ENCODE assay signal across 8 mouse cellular contexts in genomic region chr17:43581012-43581467, GRCm38 (mm10). TPM values are rescaled to one million over a fixed set of nuclear protein-coding genes. Genes with fewer than 3 reads are reported as not detected.
A peak's percentile ranks its signal among the peaks of the same experiment; 100 is the strongest.
DNase-seq lines count a peak whose midpoint lies in the region; ATAC-seq and TF ChIP-seq lines count a peak whose summit lies in the region.

No protein-coding gene starts in this region.

- H3K27me3 ChIP-seq in lung, embryonic 14.5 days (ENCODE audit: insufficient read depth, low read length), result no peaks in the 10 kb centered on the region
- no peaks in the 10 kb centered on the region for H3K27me3 ChIP-seq in intestine, embryonic 14.5 days (replicated peaks; ENCODE audit: control insufficient read depth, insufficient read depth, low read length)
- H3K27me3 ChIP-seq in liver, embryonic 13.5 days, result no peaks in the 10 kb centered on the region

- H3K4me1 ChIP-seq in lung, embryonic 14.5 days (ENCODE audit: insufficient read depth), result 0 out of 2 replicates have a peak, but pooled peaks cover 10% of the 10 kb centered on the region
- peaks cover 9% of the 10 kb centered on the region; the same call in 1 of the 2 replicates for H3K4me1 ChIP-seq in intestine, embryonic 14.5 days (replicated peaks; ENCODE audit: control insufficient read depth, insufficient read depth, low read length)
- H3K4me1 ChIP-seq in liver, embryonic 13.5 days (replicated peaks), result 0 out of 2 replicates have a peak, but pooled peaks cover 3% of the 10 kb centered on the region

- H3K36me3 ChIP-seq in lung, embryonic 14.5 days (ENCODE audit: insufficient read depth), result no peaks in the 10 kb centered on the region
- H3K36me3 ChIP-seq in intestine, embryonic 14.5 days (ENCODE audit: control insufficient read depth, insufficient read depth, low read length), result no peaks in the 10 kb centered on the region
- H3K36me3 ChIP-seq in liver, embryonic 13.5 days, result no peaks in the 10 kb centered on the region

- 19% methylated on average over 8 of the region's 8 CpGs for WGBS in lung, embryonic 14.5 days
- WGBS in intestine, embryonic 14.5 days, result 17% methylated on average over 8 of the region's 8 CpGs
- 36% methylated on average over 8 of the region's 8 CpGs for WGBS in liver, embryonic 13.5 days (ENCODE audit: insufficient replicate concordance)

- peak overlapping the region; percentile 35; the same call in 1 of the 2 replicates for H3K4me2 ChIP-seq in lung, embryonic 14.5 days
- H3K4me2 ChIP-seq in intestine, embryonic 14.5 days (ENCODE audit: low read length), result peak overlapping the region; percentile 28
- no peak overlapping the region for H3K4me2 ChIP-seq in liver, embryonic 13.5 days

- peak overlapping the region; percentile 67; the same call in 1 of the 2 replicates for H3K27ac ChIP-seq in lung, embryonic 14.5 days (ENCODE audit: low read depth)
- H3K27ac ChIP-seq in intestine, embryonic 14.5 days (ENCODE audit: low read depth), result peak overlapping the region; percentile 19; the same call in 1 of the 2 replicates
- no peak overlapping the region for H3K27ac ChIP-seq in liver, embryonic 13.5 days

- no peak for TF ChIP-seq CTCF in lung, embryonic 14.5 days (IDR thresholded peaks at IDR 0.05; ENCODE audit: low read depth)

- no peaks in the 10 kb centered on the region for H3K9me3 ChIP-seq in lung, embryonic 14.5 days (ENCODE audit: low read depth, low read length)
- H3K9me3 ChIP-seq in intestine, embryonic 14.5 days (ENCODE audit: control insufficient read depth, low read length), result no peaks in the 10 kb centered on the region
- no peaks in the 10 kb centered on the region for H3K9me3 ChIP-seq in liver, embryonic 13.5 days (replicated peaks)

- no peak overlapping the region for H3K9ac ChIP-seq in lung, embryonic 14.5 days
- no peak overlapping the region for H3K9ac ChIP-seq in intestine, embryonic 14.5 days (ENCODE audit: low read length)
- no peak overlapping the region for H3K9ac ChIP-seq in liver, embryonic 13.5 days

- ATAC-seq in lung, embryonic 14.5 days (ENCODE audit: insufficient read depth), result peak; percentile 78
- ATAC-seq in intestine, embryonic 14.5 days (replicated peaks; ENCODE audit: low FRiP score, low TSS enrichment, low read depth), result peak; percentile 43; the same call in 1 of the 2 replicates
- peak; percentile 45; the same call in 1 of the 2 replicates for ATAC-seq in liver, embryonic 13.5 days (ENCODE audit: low read depth)
- no peak for ATAC-seq in inflammation-experienced regulatory T-cells, adult 6 months

- DNase-seq in lung, embryonic 14.5 days, result peak; percentile 63
- no peak for DNase-seq in lung, adult 18-20 months
- peak; percentile 34 for DNase-seq in gastrocnemius, postnatal 25 days
- peak; percentile 62 for DNase-seq in intestine, embryonic 14.5 days (ENCODE audit: low spot score)
- no peak for DNase-seq in liver, embryonic 13.5 days
- peak; percentile 12 for DNase-seq in right cerebral cortex, adult 2 months (ENCODE audit: low spot score in 2 of 2)
- no peak for DNase-seq in B cell, adult 2 months

- no peak overlapping the region; the same call in 1 of the 2 replicates for H3K4me3 ChIP-seq in lung, embryonic 14.5 days (ENCODE audit: low read depth, low read length)
- H3K4me3 ChIP-seq in intestine, embryonic 14.5 days (ENCODE audit: low read depth, low read length), result no peak overlapping the region
- no peak overlapping the region for H3K4me3 ChIP-seq in liver, embryonic 13.5 days (replicated peaks)

RNA-seq across cellular contexts. Expression of gene Pla2g7, which starts 13.1 kb away (rescaled TPM):
- 13.9 and 14.9 TPM in 2 replicates for polyA plus RNA-seq in lung, embryonic 14.5 days (2014; fragmentation: Nextera tagmentation; extraction: Ambion mirVana)
- 10 to 100 TPM in 1 of 2 experiments, 1 to 10 TPM in 1; 9.9 to 13.5 TPM for total RNA-seq in gastrocnemius, postnatal 25 days (2021)
- 9.1 and 9.5 TPM in 2 replicates for polyA plus RNA-seq in intestine, embryonic 14.5 days (2014; fragmentation: Nextera tagmentation; extraction: Ambion mirVana)
- polyA plus RNA-seq in liver, embryonic 13.5 days (2015; fragmentation: Nextera tagmentation; extraction: Ambion mirVana), result 7.4 and 7.6 TPM in 2 replicates
- 1 to 10 TPM in 1 of 3 experiments, under 1 TPM in 1, not detected in 1; 0.34 to 1.2 TPM for polyA plus RNA-seq in inflammation-experienced regulatory T-cells, adult 6 months (2017; shearing (Covaris generic))

RNA-seq across cellular contexts. Expression of gene Ankrd66, which starts 37.6 kb away (rescaled TPM):
- 0.28 and 0.38 TPM in 2 replicates for polyA plus RNA-seq in lung, embryonic 14.5 days (2014; fragmentation: Nextera tagmentation; extraction: Ambion mirVana)
- total RNA-seq in gastrocnemius, postnatal 25 days (2021), result not detected
- polyA plus RNA-seq in intestine, embryonic 14.5 days (2014; fragmentation: Nextera tagmentation; extraction: Ambion mirVana), result 0.23 TPM in 1 of 2 replicates, not detected in the other
- polyA plus RNA-seq in liver, embryonic 13.5 days (2015; fragmentation: Nextera tagmentation; extraction: Ambion mirVana), result not detected in 2 replicates
- polyA plus RNA-seq in inflammation-experienced regulatory T-cells, adult 6 months (2017; shearing (Covaris generic)), result not detected

RNA-seq across cellular contexts. Expression of gene Tdrd6, which starts 49.1 kb away (rescaled TPM):
- 0.18 TPM in 1 of 2 replicates, not detected in the other for polyA plus RNA-seq in lung, embryonic 14.5 days (2014; fragmentation: Nextera tagmentation; extraction: Ambion mirVana)
- not detected for total RNA-seq in gastrocnemius, postnatal 25 days (2021)
- polyA plus RNA-seq in intestine, embryonic 14.5 days (2014; fragmentation: Nextera tagmentation; extraction: Ambion mirVana), result 0.15 and 0.17 TPM in 2 replicates
- polyA plus RNA-seq in liver, embryonic 13.5 days (2015; fragmentation: Nextera tagmentation; extraction: Ambion mirVana), result 0.24 and 0.37 TPM in 2 replicates
- not detected for polyA plus RNA-seq in inflammation-experienced regulatory T-cells, adult 6 months (2017; shearing (Covaris generic))

Comparison
In these comparisons a context has a peak if more than half of its experiments do, and no peak if none do; other contexts are left out.
1. DNase-seq: peak in lung, embryonic 14.5 days (single experiment), gastrocnemius, postnatal 25 days (single experiment), intestine, embryonic 14.5 days (single experiment) and right cerebral cortex, adult 2 months (2 of 2); none in lung, adult 18-20 months (0 of 2), liver, embryonic 13.5 days (single experiment) and B cell, adult 2 months (0 of 2).